Mouse (Mus musculus) MEL (cell line): ENCODE measurements around the gene Usp39.

ENCODE experiments used
- CTCF ChIP-seq, 3 experiments: IDR thresholded peaks in 2 of 3; conservative IDR thresholded peaks in 1 of 3; 2 replicates each; pipeline ENCODE4 v1.5.1; 2011 to 2012; ENCODE audit warnings: low read length in 3 of 3, low read depth in 2 of 3, mild to moderate bottlenecking in 2 of 3, improper control_type of control experiment in 1 of 3, inconsistent platforms in 1 of 3, mixed read lengths in 1 of 3, moderate library complexity in 1 of 3; ENCODE audit not compliant: control insufficient read depth in 1 of 3, insufficient read depth in 1 of 3, poor library complexity in 1 of 3, severe bottlenecking in 1 of 3
- E2F4 ChIP-seq: IDR thresholded peaks from 2 replicates; pipeline ENCODE4 v1.6.1; 2011; ENCODE audit warnings: low read depth, low read length, improper control_type of control experiment, borderline replicate concordance
- JUND ChIP-seq: IDR thresholded peaks from 2 replicates; pipeline ENCODE4 v1.6.1; 2011; ENCODE audit warnings: low read depth, mild to moderate bottlenecking, improper control_type of control experiment, low read length
- MEF2A ChIP-seq: IDR thresholded peaks from 2 replicates; pipeline ENCODE4 v1.6.1; 2014; ENCODE audit warnings: low read depth, mild to moderate bottlenecking, inconsistent platforms, low read length, improper control_type of control experiment; ENCODE audit not compliant: poor library complexity, insufficient replicate concordance, severe bottlenecking; ENCODE audit errors: extremely low read depth
- NELFE ChIP-seq: IDR thresholded peaks from 2 replicates; pipeline ENCODE4 v1.6.1; 2011; ENCODE audit warnings: low read depth, low read length, improper control_type of control experiment
- NRF1 ChIP-seq: IDR thresholded peaks from 2 replicates; pipeline ENCODE4 v1.6.1; 2014; ENCODE audit warnings: low read depth, mild to moderate bottlenecking, inconsistent platforms, low read length, improper control_type of control experiment, moderate library complexity; ENCODE audit not compliant: poor library complexity, insufficient read depth, severe bottlenecking
- POLR2A ChIP-seq, 2 experiments: IDR thresholded peaks; 2 replicates each; pipeline ENCODE4 v1.6.1; 2011 to 2012; ENCODE audit warnings: low read length in 2 of 2, mild to moderate bottlenecking in 2 of 2, control low read depth in 1 of 2, improper control_type of control experiment in 1 of 2, low read depth in 1 of 2, moderate library complexity in 1 of 2; ENCODE audit not compliant: control insufficient read depth in 1 of 2, insufficient read depth in 1 of 2, poor library complexity in 1 of 2
- TAL1 ChIP-seq: IDR thresholded peaks from 2 replicates; pipeline ENCODE4 v1.6.1; 2012; ENCODE audit warnings: mild to moderate bottlenecking, inconsistent platforms, low read length, moderate library complexity, mixed read lengths
- USF2 ChIP-seq, 2 experiments: IDR thresholded peaks; 2 replicates each; pipeline ENCODE4 v1.6.1; 2011 to 2012; ENCODE audit warnings: improper control_type of control experiment in 2 of 2, low read length in 2 of 2, borderline replicate concordance in 1 of 2, inconsistent platforms in 1 of 2, low read depth in 1 of 2, mild to moderate bottlenecking in 1 of 2; ENCODE audit not compliant: insufficient read depth in 1 of 2
- ZNF384 ChIP-seq: IDR thresholded peaks from 2 replicates; pipeline ENCODE4 v1.6.1; 2012; ENCODE audit warnings: low read depth, mild to moderate bottlenecking, inconsistent platforms, low read length, improper control_type of control experiment

GRCm38 (mm10) chr6:72389471-72389940 is 44.5 kb upstream of the Usp39 start:
- TF ChIP-seq NRF1 (no peak), POLR2A (IDR thresholded peaks at IDR 0.05; ENCODE audit: control insufficient read depth in 1 of 2, insufficient read depth in 1 of 2, low read depth in 1 of 2, low read length in 2 of 2, poor library complexity in 1 of 2) (peak in 1 of 2 experiments; percentile 17; a peak in 1 of 4 replicates), MEF2A (no peak), ZNF384 (no peak), JUND (no peak), CTCF (IDR thresholded peaks at IDR 0.05 in 2 of 3, conservative IDR thresholded peaks at IDR 0.05 in 1 of 3; ENCODE audit: control insufficient read depth in 1 of 3, insufficient read depth in 1 of 3, low read depth in 2 of 3, low read length in 3 of 3, poor library complexity in 1 of 3, severe bottlenecking in 1 of 3) (no peak), TAL1 (peak; percentile 99), NELFE (no peak), USF2 (IDR thresholded peaks at IDR 0.05; ENCODE audit: borderline replicate concordance in 1 of 2, insufficient read depth in 1 of 2, low read depth in 1 of 2, low read length in 2 of 2) (no peak), E2F4 (no peak)
